Mouse (Mus musculus) cortical plate, adult 2 months (tissue): ENCODE data around the gene Gnb1.

Source experiments
- CTCF ChIP-seq: fragments of 200-500 bp; IDR thresholded peaks from 2 replicates; pipeline ENCODE4 v1.5.1; 2011; ENCODE audit warnings: mild to moderate bottlenecking, control low read depth, low read length; ENCODE audit not compliant: insufficient read depth; ENCODE audit errors: extremely low read depth
- POLR2A ChIP-seq: fragments of 200-500 bp; IDR thresholded peaks from 2 replicates; pipeline ENCODE4 v1.6.1; 2011; ENCODE audit warnings: mild to moderate bottlenecking, low read length, control low read depth; ENCODE audit not compliant: insufficient read depth; ENCODE audit errors: extremely low read depth

DNA sequence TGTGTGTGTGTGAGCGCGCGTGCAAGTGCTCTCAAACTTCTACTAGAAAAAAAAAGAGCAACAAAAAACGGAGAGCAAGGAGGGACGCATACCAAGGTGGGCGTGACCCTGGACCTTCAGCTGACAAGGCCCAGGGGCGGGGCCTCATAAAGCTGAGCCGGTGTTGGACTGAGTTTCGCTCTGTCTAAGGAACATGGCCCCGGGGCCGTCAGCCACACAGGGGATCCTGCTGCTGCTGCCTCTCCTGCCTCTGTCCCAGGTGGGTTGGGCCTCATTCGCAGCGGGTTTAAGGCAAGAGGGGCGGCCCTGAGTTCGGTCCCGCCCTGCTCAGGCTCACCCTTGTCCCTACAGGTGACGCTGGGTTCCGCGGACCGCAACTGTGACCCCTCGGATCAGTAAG, 22.2 kb upstream of the Gnb1 start, which contains the start of gene Tmem52:
- no peak for TF ChIP-seq CTCF
- TF ChIP-seq POLR2A, result no peak
